Mouse (Mus musculus): ENCODE measurements around the gene Adam17.
"Not testable (repeated sequence)": the region's sequence is repeated elsewhere in the genome, so short reads cannot be mapped to it uniquely, and the experiment has no call there.

DNA sequence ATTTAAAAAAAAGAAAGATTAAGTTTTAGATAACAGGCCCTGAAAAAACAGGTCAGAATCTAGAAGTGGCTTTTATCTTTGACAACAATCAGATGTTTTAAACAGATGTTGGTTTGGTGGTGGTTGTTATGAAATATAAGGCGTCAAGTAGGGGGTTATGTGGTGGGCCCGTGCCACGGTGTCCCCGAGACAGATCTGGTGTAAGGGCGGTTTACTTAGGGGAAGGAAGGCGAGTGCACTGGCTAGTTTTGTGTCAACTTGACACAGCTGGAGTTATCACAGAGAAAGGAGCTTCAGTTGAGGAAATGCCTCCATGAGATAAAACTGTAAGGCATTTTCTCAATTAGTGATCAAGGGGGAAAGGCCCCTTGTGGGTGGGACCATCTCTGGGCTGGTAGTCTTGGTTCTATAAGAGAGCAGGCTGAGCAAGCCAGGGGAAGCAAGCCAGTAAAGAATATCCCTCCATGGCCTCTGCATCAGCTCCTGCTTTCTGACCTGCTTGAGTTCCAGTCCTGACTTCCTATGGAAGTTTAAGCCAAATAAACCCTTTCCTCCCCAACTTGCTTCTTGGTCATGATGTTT is 5.4 kb upstream of the Adam17 start:
- TF ChIP-seq CTCF (IDR thresholded peaks at IDR 0.05; ENCODE audit: low read depth, low read length); POLR2A (IDR thresholded peaks at IDR 0.05; ENCODE audit: extremely low read depth, insufficient read depth, low read length): not testable (repeated sequence)
